Mouse (Mus musculus): ENCODE results near the gene Gzmm.

DNA sequence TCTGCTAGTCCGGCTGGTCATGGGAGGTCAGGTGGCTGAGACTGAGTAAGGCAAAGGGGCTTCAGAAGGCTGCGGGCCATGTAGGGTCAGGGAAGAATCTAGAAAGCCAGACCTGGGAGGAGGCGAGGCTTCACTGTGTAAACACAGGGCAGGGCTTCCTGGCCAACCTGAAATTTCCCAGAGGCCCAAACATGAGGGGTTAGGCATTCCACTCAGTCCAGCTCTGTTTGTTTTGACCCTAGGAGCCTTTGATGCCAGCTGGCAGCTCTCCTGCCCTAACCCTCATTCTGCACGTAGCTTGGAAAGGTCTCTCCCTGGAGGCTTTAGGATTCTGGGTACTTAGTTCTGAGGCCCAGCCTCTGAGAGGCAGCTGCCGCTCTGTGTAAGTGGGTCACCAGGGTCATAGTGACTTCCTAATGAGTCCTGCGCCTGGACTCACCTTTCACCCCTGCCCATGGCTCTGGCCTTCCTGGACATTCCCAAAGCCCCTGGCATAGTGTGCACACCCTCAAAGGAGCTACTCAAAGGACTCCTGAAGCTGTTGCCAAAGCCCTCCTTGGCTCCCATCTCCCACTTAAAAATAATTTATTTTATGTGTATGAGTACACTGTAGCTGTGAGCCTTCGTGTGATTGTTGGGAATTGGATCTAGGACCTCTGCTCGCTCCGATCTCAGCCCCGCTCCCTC lies 12.8 kb downstream of the Gzmm start:
- TF ChIP-seq CTCF (IDR thresholded peaks at IDR 0.05; ENCODE audit: control insufficient read depth, insufficient read depth, insufficient read length) (no peak), USF1 (IDR thresholded peaks at IDR 0.05; ENCODE audit: low read depth) (no peak), MYOD1 (IDR thresholded peaks at IDR 0.05; ENCODE audit: control insufficient read depth, insufficient read length, low read depth) (no peak), CEBPB (IDR thresholded peaks at IDR 0.05; ENCODE audit: low read depth) (no peak), MYOG (IDR thresholded peaks at IDR 0.05; ENCODE audit: control insufficient read depth, extremely low read depth, insufficient read length) (no peak), MAX (IDR thresholded peaks at IDR 0.05) (no peak), FOSL1 (IDR thresholded peaks at IDR 0.05; ENCODE audit: insufficient read depth, low read length, poor library complexity, severe bottlenecking) (no peak)

All from C2C12 (cell line).